ENCODE assay signal across 12 mouse cellular contexts in the genomic region with DNA sequence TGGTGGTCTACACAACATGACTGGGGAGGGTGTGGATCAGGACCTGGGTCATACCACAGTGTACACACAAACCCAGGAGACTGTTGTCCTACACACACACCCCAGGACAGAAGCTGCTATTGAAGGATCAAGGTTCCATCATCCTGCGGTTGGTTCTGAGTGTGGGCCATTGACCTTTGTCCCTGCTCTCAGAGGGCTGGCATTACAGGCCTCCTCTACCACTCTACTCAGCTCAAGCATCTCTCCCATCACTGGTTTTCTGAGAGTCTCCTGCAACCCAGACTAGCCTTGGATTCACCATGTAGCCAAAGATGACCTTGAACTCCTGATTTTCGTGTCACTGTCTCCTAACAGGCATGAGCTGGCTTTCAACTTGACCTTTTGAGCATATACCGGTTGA. TPM values are rescaled to one million over a fixed set of nuclear protein-coding genes. Genes with fewer than 3 reads are reported as not detected.
A peak's percentile ranks its signal among the peaks of the same experiment; 100 is the strongest.
DNase-seq lines count a peak whose midpoint lies in the region; ATAC-seq and TF ChIP-seq lines count a peak whose summit lies in the region.
"Had no signal": no experiment of that assay in that cellular context is flagged by ENCODE, and none has a peak within 500 bp of the region (broad histone marks: within the 10 kb centered on the region; RNA-seq: fewer than 3 reads in every experiment).

No protein-coding gene starts in this region.

- no peak for ATAC-seq in forebrain, embryonic 14.5 days
- ATAC-seq in forebrain, embryonic 11.5 days (replicated peaks; ENCODE audit: low FRiP score): no peak
- no peak; the same call in 1 of the 2 replicates for ATAC-seq in kidney, embryonic 16.5 days (ENCODE audit: low FRiP score, low TSS enrichment)

- 92% methylated on average over 3 of the region's 3 CpGs for WGBS in forebrain, embryonic 14.5 days
- WGBS in forebrain, embryonic 11.5 days: 95% methylated on average over 3 of the region's 3 CpGs
- whole genome bisulfite sequencing in kidney, embryonic 16.5 days: 78% methylated on average over 3 of the region's 3 CpGs
- WGBS in thymus, adult 2 months: 64% methylated on average over 3 of the region's 3 CpGs

- peaks cover 60% of the 10 kb centered on the region for H3K36me3 ChIP-seq in forebrain, embryonic 14.5 days (ENCODE audit: control insufficient read depth, insufficient read depth, low read length)
- H3K36me3 ChIP-seq in forebrain, embryonic 11.5 days (ENCODE audit: control insufficient read depth, insufficient read depth, low read length): peaks cover 25% of the 10 kb centered on the region
- H3K36me3 ChIP-seq in kidney, embryonic 16.5 days (ENCODE audit: insufficient read depth, low read length): peaks cover 53% of the 10 kb centered on the region
- H3K36me3 ChIP-seq in thymus, adult 2 months (ENCODE audit: control insufficient read depth, insufficient read depth, low read length): peaks cover 35% of the 10 kb centered on the region

- peaks cover 2% of the 10 kb centered on the region; the same call in 1 of the 2 replicates for H3K4me1 ChIP-seq in forebrain, embryonic 14.5 days (ENCODE audit: control insufficient read depth, insufficient read depth, low read length)
- H3K4me1 ChIP-seq in forebrain, embryonic 11.5 days (replicated peaks; ENCODE audit: control insufficient read depth, insufficient read depth, low read length): peaks cover 17% of the 10 kb centered on the region
- peaks cover 23% of the 10 kb centered on the region for H3K4me1 ChIP-seq in kidney, embryonic 16.5 days (ENCODE audit: insufficient read depth, low read length)
- peaks cover 66% of the 10 kb centered on the region for H3K4me1 ChIP-seq in thymus, adult 2 months (replicated peaks; ENCODE audit: control insufficient read depth, insufficient read depth, low read length)

- peak overlapping the region; percentile 72 for H3K27ac ChIP-seq in forebrain, embryonic 14.5 days (ENCODE audit: low read depth, low read length)
- H3K27ac ChIP-seq in forebrain, embryonic 11.5 days (ENCODE audit: low read depth, low read length): no peak overlapping the region
- H3K27ac ChIP-seq in kidney, embryonic 16.5 days (ENCODE audit: low read length): no peak overlapping the region
- peak overlapping the region; percentile 88 for H3K27ac ChIP-seq in thymus, adult 2 months (ENCODE audit: control insufficient read depth, insufficient read depth, low read length)

- H3K4me3 ChIP-seq in forebrain, embryonic 14.5 days (ENCODE audit: low read depth, low read length): no peak overlapping the region
- H3K4me3 ChIP-seq in forebrain, embryonic 11.5 days (ENCODE audit: low read depth, low read length): no peak overlapping the region
- no peak overlapping the region for H3K4me3 ChIP-seq in kidney, embryonic 16.5 days (ENCODE audit: low read length)
- H3K4me3 ChIP-seq in thymus, adult 2 months (ENCODE audit: control insufficient read depth, insufficient read depth, low read length): no peak overlapping the region
- H3K4me3 ChIP-seq: heart, embryonic 10.5 days; layer of hippocampus, adult 2 months; lung, embryonic 15.5 days had no signal

- no peak for TF ChIP-seq CTCF in thymus, adult 2 months (IDR thresholded peaks at IDR 0.05; ENCODE audit: borderline replicate concordance, control insufficient read depth, extremely low read depth, insufficient read depth, low read length, poor library complexity)

- no peak overlapping the region for H3K4me2 ChIP-seq in forebrain, embryonic 14.5 days (ENCODE audit: low read length)
- no peak overlapping the region for H3K4me2 ChIP-seq in forebrain, embryonic 11.5 days (ENCODE audit: low read depth, low read length, severe bottlenecking)
- H3K4me2 ChIP-seq in kidney, embryonic 16.5 days (replicated peaks; ENCODE audit: low read depth, low read length): no peak overlapping the region
- H3K4me2 ChIP-seq: lung, embryonic 15.5 days had no signal

- no peak for DNase-seq in forebrain, embryonic 14.5 days (ENCODE audit: low spot score)
- DNase-seq in forebrain, embryonic 11.5 days (ENCODE audit: low spot score): no peak
- DNase-seq in kidney, adult 9 months: peak; percentile 46
- DNase-seq in thymus, adult 2 months: no peak
- DNase-seq in thymus, postnatal 0 days (ENCODE audit: low spot score): no peak
- DNase-seq in cerebellum, adult 9-11 months: no peak
- DNase-seq in urinary bladder, postnatal 36 days (ENCODE audit: low spot score in 2 of 2): no peak
- DNase-seq: adrenal gland, postnatal 25 days had no signal

- H3K9me3 ChIP-seq in forebrain, embryonic 14.5 days (replicated peaks; ENCODE audit: control insufficient read depth, low read length): no peaks in the 10 kb centered on the region
- no peaks in the 10 kb centered on the region for H3K9me3 ChIP-seq in forebrain, embryonic 11.5 days (ENCODE audit: control insufficient read depth, low read length)
- no peaks in the 10 kb centered on the region for H3K9me3 ChIP-seq in kidney, embryonic 16.5 days (ENCODE audit: low read length)
- H3K9me3 ChIP-seq: heart, embryonic 10.5 days; lung, embryonic 15.5 days had no signal

- no peaks in the 10 kb centered on the region for H3K27me3 ChIP-seq in forebrain, embryonic 14.5 days (replicated peaks; ENCODE audit: control insufficient read depth, insufficient read depth, low read length)
- no peaks in the 10 kb centered on the region for H3K27me3 ChIP-seq in forebrain, embryonic 11.5 days (ENCODE audit: control insufficient read depth, insufficient read depth, low read length)
- H3K27me3 ChIP-seq in kidney, embryonic 16.5 days (ENCODE audit: insufficient read depth, low read length): no peaks in the 10 kb centered on the region
- H3K27me3 ChIP-seq in thymus, adult 2 months (ENCODE audit: control insufficient read depth, insufficient read depth, low read length): no peaks in the 10 kb centered on the region
- H3K27me3 ChIP-seq: lung, embryonic 15.5 days had no signal

- no peak for TF ChIP-seq POLR2A in thymus, adult 2 months (IDR thresholded peaks at IDR 0.05; ENCODE audit: control insufficient read depth, extremely low read depth, insufficient read depth, low read length, poor library complexity)

- H3K9ac ChIP-seq in forebrain, embryonic 14.5 days (ENCODE audit: low read length): no peak overlapping the region
- no peak overlapping the region for H3K9ac ChIP-seq in forebrain, embryonic 11.5 days (ENCODE audit: low read length)
- H3K9ac ChIP-seq in kidney, embryonic 16.5 days (replicated peaks; ENCODE audit: low read length): no peak overlapping the region
- H3K9ac ChIP-seq: lung, embryonic 15.5 days had no signal

RNA-seq across cellular contexts. Expression of a gene that starts 6.8 kb away (rescaled TPM):
- 2.2 and 2.7 TPM in 2 replicates for polyA plus RNA-seq in forebrain, embryonic 14.5 days (2014; fragmentation: Nextera tagmentation; extraction: Ambion mirVana)
- polyA plus RNA-seq in forebrain, embryonic 11.5 days (2014; fragmentation: Nextera tagmentation; extraction: Ambion mirVana): 1.3 and 3.0 TPM in 2 replicates
- 2.5 and 4.2 TPM in 2 replicates for polyA plus RNA-seq in kidney, embryonic 16.5 days (2015; fragmentation: Nextera tagmentation; extraction: Ambion mirVana)
- 28.6 and 35.9 TPM in 2 replicates for polyA plus RNA-seq in thymus, adult 2 months (2012; rRNA removed)
- polyA plus RNA-seq in thymus, postnatal 0 days (2015; fragmentation: Nextera tagmentation; extraction: Ambion mirVana): 9.6 and 10.3 TPM in 2 replicates

RNA-seq across cellular contexts. Expression of a gene that starts 52.4 kb away (rescaled TPM):
- polyA plus RNA-seq in forebrain, embryonic 14.5 days (2014; fragmentation: Nextera tagmentation; extraction: Ambion mirVana): 5.7 and 7.7 TPM in 2 replicates
- 8.4 and 9.8 TPM in 2 replicates for polyA plus RNA-seq in forebrain, embryonic 11.5 days (2014; fragmentation: Nextera tagmentation; extraction: Ambion mirVana)
- polyA plus RNA-seq in kidney, embryonic 16.5 days (2015; fragmentation: Nextera tagmentation; extraction: Ambion mirVana): 10.4 and 11.0 TPM in 2 replicates
- 9.7 and 9.9 TPM in 2 replicates for polyA plus RNA-seq in thymus, adult 2 months (2012; rRNA removed)
- polyA plus RNA-seq in thymus, postnatal 0 days (2015; fragmentation: Nextera tagmentation; extraction: Ambion mirVana): 4.4 and 5.9 TPM in 2 replicates

RNA-seq across cellular contexts. Expression of a gene that starts 59.7 kb away (rescaled TPM):
- polyA plus RNA-seq in forebrain, embryonic 14.5 days (2014; fragmentation: Nextera tagmentation; extraction: Ambion mirVana): 20.1 and 20.4 TPM in 2 replicates
- 29.1 and 34.7 TPM in 2 replicates for polyA plus RNA-seq in forebrain, embryonic 11.5 days (2014; fragmentation: Nextera tagmentation; extraction: Ambion mirVana)
- polyA plus RNA-seq in kidney, embryonic 16.5 days (2015; fragmentation: Nextera tagmentation; extraction: Ambion mirVana): 34.9 and 36.3 TPM in 2 replicates
- polyA plus RNA-seq in thymus, adult 2 months (2012; rRNA removed): 18.0 and 20.4 TPM in 2 replicates
- polyA plus RNA-seq in thymus, postnatal 0 days (2015; fragmentation: Nextera tagmentation; extraction: Ambion mirVana): 21.0 and 22.4 TPM in 2 replicates

Comparison
In these comparisons a context has a peak if more than half of its experiments do, and no peak if none do; other contexts are left out.
1. H3K27ac ChIP-seq: peak in forebrain, embryonic 14.5 days (single experiment) and thymus, adult 2 months (single experiment); none in forebrain, embryonic 11.5 days (single experiment) and kidney, embryonic 16.5 days (single experiment).